Mouse (Mus musculus) small intestine, adult 2 months (tissue): Measurements from ENCODE around the gene Apbb2.

Source experiments
- CTCF ChIP-seq: fragments of 200-500 bp; IDR thresholded peaks from 2 replicates; pipeline ENCODE4 v1.5.1; 2012; ENCODE audit warnings: low read depth, mild to moderate bottlenecking, control low read depth, inconsistent platforms, low read length, moderate library complexity, mixed read lengths; ENCODE audit not compliant: insufficient replicate concordance, insufficient read length; ENCODE audit errors: extremely low read depth
- POLR2A ChIP-seq: fragments of 200-500 bp; IDR thresholded peaks from 2 replicates; pipeline ENCODE4 v1.6.1; 2012; ENCODE audit warnings: low read depth, mild to moderate bottlenecking, control low read depth, inconsistent platforms, low read length, moderate library complexity

- TF ChIP-seq CTCF, result no peak
- TF ChIP-seq POLR2A, result no peak
These were observed 365.4 kb downstream of the Apbb2 start for GRCm38 (mm10) chr5:66253219-66253618.
